Mouse (Mus musculus) ES-E14 (cell line): Measurements from ENCODE around the gene Rab8a. TPM values are rescaled to one million over a fixed set of nuclear protein-coding genes. Genes with fewer than 3 reads are reported as not detected.

ENCODE experiments used
- DNase-seq: peaks from one replicate; pipeline ENCODE4 v3.0.0-alpha.2; 2013; ENCODE audit warnings: low read depth, low spot score
- H3K27ac ChIP-seq: 2 replicates; pipeline ENCODE4 v1.5.1; 2012; ENCODE audit warnings: low read depth, mild to moderate bottlenecking, low read length, moderate library complexity, mixed read lengths; ENCODE audit not compliant: poor library complexity, insufficient read depth, severe bottlenecking
- H3K36me3 ChIP-seq: 2 replicates; pipeline ENCODE4 v1.6.1; 2012; ENCODE audit warnings: mild to moderate bottlenecking, low read length, moderate library complexity, mixed read lengths; ENCODE audit not compliant: control insufficient read depth, poor library complexity, insufficient read depth, severe bottlenecking
- H3K4me1 ChIP-seq, 2 experiments: fragments of 150-350 bp in 1 of 2; sonication (generic) in 1 of 2; 2 replicates each; pipeline ENCODE4 v1.6.1; 2012; ENCODE audit warnings: low read length in 2 of 2, mild to moderate bottlenecking in 1 of 2, mixed read lengths in 1 of 2; ENCODE audit not compliant: control insufficient read depth in 2 of 2, insufficient read depth in 2 of 2, poor library complexity in 1 of 2
- H3K4me3 ChIP-seq, 2 experiments: fragments of 150-350 bp in 1 of 2; sonication (generic) in 1 of 2; 2 replicates each; pipeline ENCODE4 v1.5.1; 2012; ENCODE audit warnings: low read length in 2 of 2, low read depth in 1 of 2, mild to moderate bottlenecking in 1 of 2, mixed read lengths in 1 of 2; ENCODE audit not compliant: insufficient read depth in 1 of 2, poor library complexity in 1 of 2, severe bottlenecking in 1 of 2
- H3K9ac ChIP-seq: 2 replicates; pipeline ENCODE4 v1.6.1; 2012; ENCODE audit warnings: low read depth, mild to moderate bottlenecking, low read length, mixed read lengths; ENCODE audit not compliant: poor library complexity, insufficient read depth, severe bottlenecking
- H3K9me3 ChIP-seq: fragments of 150-350 bp; sonication (generic); 2 replicates; pipeline ENCODE4 v1.6.1; 2012; ENCODE audit warnings: low read depth, mild to moderate bottlenecking, low read length; ENCODE audit not compliant: control insufficient read depth, insufficient read depth
- CHD2 ChIP-seq: IDR thresholded peaks from 2 replicates; pipeline ENCODE4 v1.6.1; 2014; ENCODE audit warnings: mild to moderate bottlenecking, low read depth, low read length, inconsistent platforms
- HCFC1 ChIP-seq: IDR thresholded peaks from 2 replicates; pipeline ENCODE4 v1.6.1; 2012; ENCODE audit warnings: low read length, inconsistent platforms, borderline replicate concordance; ENCODE audit not compliant: insufficient read depth
- MAFK ChIP-seq: IDR thresholded peaks from 2 replicates; pipeline ENCODE4 v1.6.1; 2014; ENCODE audit warnings: mild to moderate bottlenecking, low read depth, low read length, inconsistent platforms; ENCODE audit not compliant: insufficient read depth
- ZC3H11A ChIP-seq: IDR thresholded peaks from 2 replicates; pipeline ENCODE4 v1.6.1; 2012; ENCODE audit warnings: low read depth, mild to moderate bottlenecking, inconsistent platforms, low read length, borderline replicate concordance
- ZNF384 ChIP-seq: IDR thresholded peaks from 2 replicates; pipeline ENCODE4 v1.6.1; 2012; ENCODE audit warnings: low read depth, low read length, inconsistent platforms
- in situ Hi-C, 2 experiments: fragments of 600-800 bp; cut with MboI; formaldehyde crosslinking; loops; one replicate each; pipeline ENCODE4 v1.15.1; 2025; ENCODE audit warnings: low sequenced_read_pairs in 2 of 2, inconsistent platforms in 1 of 2; ENCODE audit not compliant: unreplicated experiment in 2 of 2
- total RNA-seq: library from RNA; depleted of rRNA; stranded (reverse); fragments of 300-350 nt; gene quantifications from 2 replicates; pipeline ENCODE4 v1.2.3, GENCODE M21; 2012

Gene Rab8a
- total RNA-seq, 1 experiment = 73.2 TPM

GRCm38 (mm10) chr8:72144345-72144975 lies 16.5 kb upstream of the Rab8a start:
- DNase-seq = no peak
- TF ChIP-seq ZC3H11A = no peak
- TF ChIP-seq MAFK = no peak
- no peak for TF ChIP-seq CHD2
- TF ChIP-seq HCFC1 = no peak
- TF ChIP-seq ZNF384 = no peak
- Histone ChIP-seq H3K27ac (no peak overlapping the region), H3K9me3 (no peaks in the 10 kb centered on the region), H3K36me3 (peaks cover 14% of the 10 kb centered on the region), H3K9ac (no peak overlapping the region), H3K4me3 (no peak overlapping the region), H3K4me1 (peaks cover 2 to 5% of the 10 kb centered on the region in 2 experiments; a peak in 1 of 4 replicates)
- in situ Hi-C loops = no loop called here

- no peak overlapping the region for H3K9ac ChIP-seq
- H3K9me3 ChIP-seq = no peaks in the 10 kb centered on the region
- peaks cover 11% of the 10 kb centered on the region for H3K36me3 ChIP-seq
- DNase-seq = no peak
- no peak for TF ChIP-seq HCFC1
- no peak for TF ChIP-seq MAFK
- no peak for TF ChIP-seq ZNF384
- TF ChIP-seq CHD2 = no peak
- no peak for TF ChIP-seq ZC3H11A
- H3K4me3 ChIP-seq = no peak overlapping the region
- peaks cover 2 to 5% of the 10 kb centered on the region in 2 experiments; a peak in 2 of 4 replicates for H3K4me1 ChIP-seq
- in situ Hi-C loops = no loop called here
- H3K27ac ChIP-seq = no peak overlapping the region
These were observed 15.5 kb upstream of the Rab8a start for GRCm38 (mm10) chr8:72145511-72145910.

GRCm38 (mm10) chr8:72146056-72146455 lies 14.9 kb upstream of the Rab8a start:
- Histone ChIP-seq H3K36me3 (peaks cover 11% of the 10 kb centered on the region), H3K9me3 (no peaks in the 10 kb centered on the region), H3K4me3 (no peak overlapping the region), H3K4me1 (peaks cover 2 to 5% of the 10 kb centered on the region in 2 experiments; a peak in 2 of 4 replicates), H3K27ac (no peak overlapping the region), H3K9ac (no peak overlapping the region)
- in situ Hi-C loops = no loop called here
- TF ChIP-seq ZNF384 (no peak), HCFC1 (no peak), CHD2 (no peak), ZC3H11A (no peak), MAFK (no peak)
- DNase-seq = no peak

- in situ Hi-C loops = no loop called here
- TF ChIP-seq MAFK (no peak), ZC3H11A (no peak), ZNF384 (no peak), CHD2 (no peak), HCFC1 (no peak)
- H3K27ac ChIP-seq = no peak overlapping the region
- no peaks in the 10 kb centered on the region for H3K9me3 ChIP-seq
- no peak for DNase-seq
- peaks cover 14% of the 10 kb centered on the region for H3K36me3 ChIP-seq
- H3K4me3 ChIP-seq = no peak overlapping the region
- no peak overlapping the region for H3K9ac ChIP-seq
- peaks cover 2 to 7% of the 10 kb centered on the region in 2 experiments; a peak in 2 of 4 replicates for H3K4me1 ChIP-seq
These were observed 14.4 kb upstream of the Rab8a start for GRCm38 (mm10) chr8:72146556-72146955.

- peaks cover 16% of the 10 kb centered on the region for H3K36me3 ChIP-seq
- no peaks in the 10 kb centered on the region for H3K9me3 ChIP-seq
- no peak for DNase-seq
- H3K4me1 ChIP-seq = peaks cover 2 to 7% of the 10 kb centered on the region in 2 experiments; a peak in 2 of 4 replicates
- no peak overlapping the region for H3K9ac ChIP-seq
- in situ Hi-C loops = no loop called here
- TF ChIP-seq HCFC1 = no peak
- 0 out of 2 replicates have a peak, but pooled peaks have one; percentile 14 for TF ChIP-seq MAFK
- TF ChIP-seq ZNF384 = no peak
- no peak for TF ChIP-seq ZC3H11A
- no peak for TF ChIP-seq CHD2
- H3K4me3 ChIP-seq = no peak overlapping the region
- H3K27ac ChIP-seq = no peak overlapping the region
These were observed 13.7 kb upstream of the Rab8a start for GRCm38 (mm10) chr8:72147266-72147665.
